Mouse (Mus musculus): ENCODE data around the gene Selenof. TPM values are rescaled to one million over a fixed set of nuclear protein-coding genes. Genes with fewer than 3 reads are reported as not detected.

The Selenof gene
- polyA plus RNA-seq, 1 experiment from 2014 or later, result 619 TPM

DNA sequence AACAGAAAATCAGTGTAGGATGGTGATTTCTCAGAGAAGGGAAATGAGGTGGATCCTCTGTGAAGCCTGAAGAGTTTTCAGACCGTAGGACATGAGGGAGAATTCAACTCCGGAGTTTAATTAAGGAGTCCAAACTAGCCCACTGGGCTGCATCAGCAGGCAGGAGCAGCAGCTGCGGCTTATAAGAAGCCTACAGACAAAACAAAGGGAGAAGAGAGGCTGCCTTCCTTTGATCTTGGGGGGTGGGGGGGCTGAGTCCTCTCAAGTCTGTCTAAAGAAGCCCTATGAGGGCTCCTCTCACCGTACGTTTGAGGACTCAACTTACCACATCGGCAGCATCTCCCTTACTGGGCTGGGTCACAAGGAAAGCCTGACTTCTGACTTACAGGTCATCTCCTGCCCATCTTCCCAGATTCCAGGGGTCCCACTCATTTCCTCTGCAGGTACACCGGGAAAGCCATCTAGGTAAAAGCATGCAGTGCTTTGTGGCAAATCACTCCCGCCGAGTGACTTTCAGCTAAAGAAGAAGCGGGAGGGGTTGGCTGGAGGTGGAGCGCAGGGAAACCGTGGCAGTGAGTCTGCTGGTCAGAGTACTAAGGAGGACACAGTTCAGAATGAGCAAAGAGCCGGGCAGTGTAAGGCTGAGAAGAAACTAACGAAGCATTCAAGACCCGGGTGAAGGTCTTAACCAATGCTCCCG lies 13.3 kb upstream of the Selenof start:
- Histone ChIP-seq H3K4me3 (ENCODE audit: low read length) (peak overlapping the region; percentile 4; the same call in 1 of the 2 replicates), H3K9ac (ENCODE audit: low read depth, low read length) (0 out of 2 replicates have a peak overlapping the region, but pooled peaks have one; percentile 25)

DNA sequence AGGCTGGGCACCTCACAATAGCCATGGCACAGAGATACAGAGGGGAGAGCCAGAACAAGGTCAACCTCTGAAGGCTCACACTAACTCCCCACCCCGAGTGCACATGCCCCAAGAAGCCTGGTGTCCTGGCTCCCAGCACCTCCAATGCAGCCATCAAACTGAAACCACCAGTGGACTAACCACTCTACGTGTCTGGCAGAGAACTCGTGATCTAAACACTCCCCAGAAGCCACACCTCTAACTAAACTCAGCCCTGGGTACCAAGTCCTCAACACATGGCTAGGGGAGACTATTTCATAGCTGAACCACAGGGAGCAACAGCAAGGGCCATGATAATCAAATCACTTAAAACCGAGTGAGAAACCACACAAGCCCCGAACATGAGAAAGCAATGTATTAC lies 11.8 kb upstream of the Selenof start:
- Histone ChIP-seq H3K4me3 (ENCODE audit: low read length) (no peak overlapping the region), H3K4me2 (ENCODE audit: low read length) (no peak overlapping the region), H3K27ac (ENCODE audit: low read depth, low read length) (no peak overlapping the region), H3K4me1 (ENCODE audit: control insufficient read depth, insufficient read depth, low read depth, low read length) (peaks cover 13% of the 10 kb centered on the region), H3K9ac (ENCODE audit: low read depth, low read length) (no peak overlapping the region), H3K9me3 (ENCODE audit: control insufficient read depth, low read length) (no peaks in the 10 kb centered on the region), H3K36me3 (ENCODE audit: control insufficient read depth, insufficient read depth, low read length) (no peaks in the 10 kb centered on the region), H3K27me3 (replicated peaks; ENCODE audit: control insufficient read depth, insufficient read depth, low read length) (no peaks in the 10 kb centered on the region)
- 52% methylated on average over 5 of the region's 5 CpGs for WGBS
- 0 out of 2 replicates have a peak, but pooled peaks have one; percentile 16 for ATAC-seq

More for the DNA sequence above, 13.3 kb upstream of the Selenof start:
- WGBS, result 5% methylated on average over 16 of the region's 16 CpGs
- Histone ChIP-seq H3K27me3 (replicated peaks; ENCODE audit: control insufficient read depth, insufficient read depth, low read length) (no peaks in the 10 kb centered on the region), H3K4me2 (ENCODE audit: low read length) (peak overlapping the region; percentile 45), H3K4me1 (ENCODE audit: control insufficient read depth, insufficient read depth, low read depth, low read length) (peaks cover 13% of the 10 kb centered on the region), H3K9me3 (ENCODE audit: control insufficient read depth, low read length) (no peaks in the 10 kb centered on the region), H3K36me3 (ENCODE audit: control insufficient read depth, insufficient read depth, low read length) (no peaks in the 10 kb centered on the region), H3K27ac (ENCODE audit: low read depth, low read length) (no peak overlapping the region)
- ATAC-seq, result peak; percentile 54; the same call in 1 of the 2 replicates

DNA sequence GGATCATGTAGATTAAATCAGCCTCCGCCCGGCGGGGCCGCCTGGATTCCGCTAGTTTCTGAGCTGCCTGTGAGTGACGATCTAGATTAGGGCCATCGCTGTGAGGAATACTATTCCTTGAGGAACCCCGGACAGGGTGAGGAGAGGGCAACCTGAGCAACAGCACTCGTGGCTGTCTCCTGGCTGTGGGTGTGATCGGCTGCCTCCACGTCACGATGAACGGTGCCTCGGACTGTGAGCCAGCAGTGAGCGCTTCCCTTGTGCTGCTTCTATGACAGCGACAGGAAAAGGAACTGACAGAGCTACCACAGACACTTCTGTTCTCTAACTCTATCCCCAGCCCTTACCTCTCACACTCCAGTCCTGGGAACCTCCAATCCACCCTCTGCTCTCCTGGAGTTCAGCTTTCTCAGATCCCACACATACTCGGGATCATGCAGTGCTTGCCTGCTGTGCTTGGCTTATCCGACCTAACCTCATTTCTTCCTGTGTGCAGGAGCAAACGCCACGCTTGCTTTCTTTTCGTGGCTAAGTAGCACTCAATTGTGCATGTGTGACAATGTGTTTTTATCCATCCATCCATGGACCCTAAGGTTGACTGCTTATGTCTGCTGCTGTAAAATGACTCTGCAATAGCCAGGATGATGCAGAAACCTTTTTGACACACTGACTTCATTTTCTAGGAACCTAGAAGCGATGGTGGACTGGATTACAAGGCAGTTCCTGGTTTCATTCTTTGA lies 8.4 kb upstream of the Selenof start:
- no peaks in the 10 kb centered on the region for H3K36me3 ChIP-seq (ENCODE audit: control insufficient read depth, insufficient read depth, low read length)
- 67% methylated on average over 22 of the region's 22 CpGs for WGBS
- H3K27ac ChIP-seq (ENCODE audit: low read depth, low read length), result peak overlapping the region; percentile 40; the same call in 1 of the 2 replicates
- H3K4me2 ChIP-seq (ENCODE audit: low read length), result no peak overlapping the region
- peaks cover 9% of the 10 kb centered on the region for H3K4me1 ChIP-seq (ENCODE audit: control insufficient read depth, insufficient read depth, low read depth, low read length)
- ATAC-seq, result no peak
- no peaks in the 10 kb centered on the region for H3K9me3 ChIP-seq (ENCODE audit: control insufficient read depth, low read length)
- H3K4me3 ChIP-seq (ENCODE audit: low read length), result no peak overlapping the region
- H3K27me3 ChIP-seq (replicated peaks; ENCODE audit: control insufficient read depth, insufficient read depth, low read length), result no peaks in the 10 kb centered on the region
- no peak overlapping the region for H3K9ac ChIP-seq (ENCODE audit: low read depth, low read length)

DNA sequence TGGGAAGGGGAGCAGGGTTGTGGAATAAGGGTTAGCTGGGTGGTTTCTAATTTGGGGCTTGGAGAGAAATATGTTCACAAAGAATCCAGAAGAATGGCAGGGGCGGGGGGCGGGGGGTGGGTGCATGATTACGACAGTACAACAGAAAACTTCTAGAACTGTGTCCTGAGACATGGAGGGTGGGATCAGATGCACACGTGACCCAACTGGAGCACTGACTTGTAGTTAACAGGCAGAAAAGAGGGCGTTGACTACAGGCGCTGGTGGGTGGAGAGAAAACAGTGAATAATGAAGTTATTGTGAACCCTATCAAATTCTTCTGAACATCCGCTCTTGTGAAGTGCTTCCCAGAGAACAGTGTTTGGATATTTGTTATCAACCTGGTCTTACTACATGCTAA lies 6.2 kb upstream of the Selenof start:
- Histone ChIP-seq H3K4me1 (ENCODE audit: control insufficient read depth, insufficient read depth, low read depth, low read length) (peaks cover 12% of the 10 kb centered on the region), H3K9me3 (ENCODE audit: control insufficient read depth, low read length) (no peaks in the 10 kb centered on the region), H3K4me2 (ENCODE audit: low read length) (no peak overlapping the region), H3K36me3 (ENCODE audit: control insufficient read depth, insufficient read depth, low read length) (no peaks in the 10 kb centered on the region), H3K9ac (ENCODE audit: low read depth, low read length) (no peak overlapping the region), H3K27ac (ENCODE audit: low read depth, low read length) (no peak overlapping the region), H3K4me3 (ENCODE audit: low read length) (no peak overlapping the region), H3K27me3 (replicated peaks; ENCODE audit: control insufficient read depth, insufficient read depth, low read length) (no peaks in the 10 kb centered on the region)
- 85% methylated on average over 7 of the region's 7 CpGs for WGBS
- no peak for ATAC-seq

DNA sequence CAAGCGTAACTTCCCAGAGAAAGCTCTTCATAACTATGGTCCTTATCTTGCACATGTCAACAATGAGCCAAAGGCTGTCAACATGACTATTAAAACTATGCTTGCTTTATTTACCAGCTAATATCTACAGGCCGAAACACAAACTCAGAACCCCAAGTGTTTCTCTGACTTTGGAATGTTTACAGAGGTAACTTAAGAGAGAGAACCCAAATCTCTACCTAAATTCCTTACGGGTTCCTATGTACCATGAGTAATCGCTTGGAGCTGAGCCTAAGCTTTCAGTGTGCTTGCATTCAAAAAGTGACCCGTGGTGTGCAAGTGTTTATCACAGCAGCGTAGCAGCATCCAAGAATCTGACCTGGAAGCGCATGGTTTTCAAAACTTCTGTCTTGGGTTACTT lies 4.9 kb upstream of the Selenof start:
- no peaks in the 10 kb centered on the region for H3K36me3 ChIP-seq (ENCODE audit: control insufficient read depth, insufficient read depth, low read length)
- H3K4me1 ChIP-seq (ENCODE audit: control insufficient read depth, insufficient read depth, low read depth, low read length), result peaks cover 12% of the 10 kb centered on the region
- no peak overlapping the region for H3K4me2 ChIP-seq (ENCODE audit: low read length)
- no peak overlapping the region for H3K27ac ChIP-seq (ENCODE audit: low read depth, low read length)
- no peak overlapping the region for H3K9ac ChIP-seq (ENCODE audit: low read depth, low read length)
- H3K4me3 ChIP-seq (ENCODE audit: low read length), result no peak overlapping the region
- ATAC-seq, result no peak
- H3K27me3 ChIP-seq (replicated peaks; ENCODE audit: control insufficient read depth, insufficient read depth, low read length), result no peaks in the 10 kb centered on the region
- H3K9me3 ChIP-seq (ENCODE audit: control insufficient read depth, low read length), result no peaks in the 10 kb centered on the region
- 86% methylated on average over 7 of the region's 7 CpGs for WGBS

DNA sequence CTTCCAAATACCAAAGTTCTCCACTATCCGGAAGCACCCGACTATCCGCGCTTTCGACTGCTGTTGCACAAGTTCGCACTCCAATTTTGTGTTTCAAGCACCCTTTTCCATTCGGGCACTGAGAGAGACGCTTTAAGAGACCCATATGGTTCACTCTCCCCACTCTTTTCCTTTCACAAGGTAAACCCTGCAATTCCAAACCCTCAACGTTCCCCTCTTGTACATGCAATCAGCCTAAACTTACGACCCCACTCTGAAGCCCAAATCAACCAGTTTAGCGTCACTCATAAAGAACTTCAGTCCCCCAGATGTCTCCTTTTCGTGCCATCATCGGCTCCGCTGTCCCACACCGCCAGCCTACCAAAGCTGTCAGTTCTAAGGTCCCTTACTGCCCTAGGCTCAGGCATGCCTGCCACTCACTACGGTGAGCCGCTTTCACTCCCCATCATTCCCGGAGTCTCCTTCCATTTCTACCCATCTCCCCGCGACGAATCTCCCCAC lies 1.2 kb upstream of the Selenof start:
- Histone ChIP-seq H3K4me3 (ENCODE audit: low read length) (peak overlapping the region; percentile 68), H3K36me3 (ENCODE audit: control insufficient read depth, insufficient read depth, low read length) (0 out of 2 replicates have a peak, but pooled peaks cover 2% of the 10 kb centered on the region), H3K27ac (ENCODE audit: low read depth, low read length) (peak overlapping the region; percentile 95), H3K4me1 (ENCODE audit: control insufficient read depth, insufficient read depth, low read depth, low read length) (peaks cover 27% of the 10 kb centered on the region), H3K9ac (ENCODE audit: low read depth, low read length) (peak overlapping the region; percentile 83), H3K27me3 (replicated peaks; ENCODE audit: control insufficient read depth, insufficient read depth, low read length) (no peaks in the 10 kb centered on the region), H3K4me2 (ENCODE audit: low read length) (peak overlapping the region; percentile 86), H3K9me3 (ENCODE audit: control insufficient read depth, low read length) (no peaks in the 10 kb centered on the region)
- under 1% methylated on average over 21 of the region's 21 CpGs for WGBS
- no peak for ATAC-seq

DNA sequence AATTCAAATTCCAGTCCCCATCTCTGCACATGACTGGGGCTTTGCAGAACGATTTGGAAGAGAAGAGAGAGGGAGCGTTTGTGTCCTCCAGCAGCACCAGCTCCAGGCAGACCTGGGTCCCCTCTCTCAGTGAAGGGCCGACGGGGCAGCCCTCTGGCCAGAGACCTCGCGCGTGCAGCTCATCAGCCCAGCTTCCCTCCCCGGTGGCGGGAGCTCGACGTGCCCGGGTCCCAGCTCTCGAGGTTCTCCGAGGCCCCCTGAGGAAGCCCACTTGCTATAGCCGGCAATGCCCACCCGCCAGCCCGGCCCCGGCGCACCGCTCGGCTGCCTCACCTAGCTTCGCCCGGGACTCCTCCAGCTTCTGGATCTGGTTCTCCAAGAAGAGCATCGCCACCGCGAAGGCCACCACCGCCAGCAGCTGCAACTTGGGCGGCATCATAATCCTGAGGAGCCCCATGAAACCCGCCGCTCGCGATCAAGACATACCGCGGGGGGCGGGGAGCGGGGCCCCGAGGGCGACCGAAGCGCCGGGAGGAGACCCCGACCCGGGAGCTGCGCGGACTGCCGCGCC lies 618 bp upstream of the Selenof start:
- H3K36me3 ChIP-seq (ENCODE audit: control insufficient read depth, insufficient read depth, low read length), result 0 out of 2 replicates have a peak, but pooled peaks cover 2% of the 10 kb centered on the region
- peak overlapping the region; percentile 86 for H3K4me2 ChIP-seq (ENCODE audit: low read length)
- H3K9me3 ChIP-seq (ENCODE audit: control insufficient read depth, low read length), result no peaks in the 10 kb centered on the region
- peak overlapping the region; percentile 95 for H3K27ac ChIP-seq (ENCODE audit: low read depth, low read length)
- peak overlapping the region; percentile 68 for H3K4me3 ChIP-seq (ENCODE audit: low read length)
- H3K4me1 ChIP-seq (ENCODE audit: control insufficient read depth, insufficient read depth, low read depth, low read length), result peaks cover 27% of the 10 kb centered on the region
- H3K9ac ChIP-seq (ENCODE audit: low read depth, low read length), result peak overlapping the region; percentile 83
- WGBS, result 1% methylated on average over 28 of the region's 47 CpGs
- ATAC-seq, result peak; percentile 16
- H3K27me3 ChIP-seq (replicated peaks; ENCODE audit: control insufficient read depth, insufficient read depth, low read length), result no peaks in the 10 kb centered on the region

DNA sequence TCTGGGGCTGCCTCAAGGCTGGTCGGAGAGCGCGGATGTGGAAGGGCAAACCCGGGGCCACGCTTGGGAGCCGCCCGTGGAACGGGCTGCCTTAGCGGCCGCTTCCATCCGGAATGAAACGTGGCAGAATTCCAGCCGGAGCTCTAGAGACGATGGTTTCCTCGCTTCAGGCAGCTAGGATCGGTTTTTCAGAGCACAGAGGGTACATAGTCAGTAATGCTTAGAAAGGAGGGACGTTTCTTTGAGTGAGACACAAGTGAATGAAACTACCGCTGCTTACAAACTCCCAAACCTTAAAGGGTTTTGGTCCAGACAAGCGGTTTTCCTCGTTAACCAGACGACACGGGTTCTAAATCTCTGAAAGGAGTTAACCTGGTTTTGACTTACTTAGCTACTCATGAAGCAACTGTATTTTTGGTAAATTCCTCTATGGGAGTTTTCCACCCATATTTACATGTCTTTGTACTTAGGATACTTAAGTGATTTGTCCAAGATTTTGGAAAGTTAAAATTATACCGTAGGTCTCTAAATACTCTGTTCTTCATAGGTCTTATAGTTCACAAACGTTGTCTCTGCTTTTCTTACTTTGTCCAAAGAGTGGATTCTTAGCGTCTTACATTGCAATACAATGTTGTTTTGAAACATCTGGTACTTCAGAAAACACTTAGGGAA lies 848 bp downstream of the Selenof start:
- no peak for ATAC-seq
- Histone ChIP-seq H3K4me1 (ENCODE audit: control insufficient read depth, insufficient read depth, low read depth, low read length) (peaks cover 27% of the 10 kb centered on the region), H3K27ac (ENCODE audit: low read depth, low read length) (peak overlapping the region; percentile 93), H3K9me3 (ENCODE audit: control insufficient read depth, low read length) (no peaks in the 10 kb centered on the region), H3K4me3 (ENCODE audit: low read length) (peak overlapping the region; percentile 68), H3K27me3 (replicated peaks; ENCODE audit: control insufficient read depth, insufficient read depth, low read length) (no peaks in the 10 kb centered on the region), H3K9ac (ENCODE audit: low read depth, low read length) (peak overlapping the region; percentile 78), H3K4me2 (ENCODE audit: low read length) (peak overlapping the region; percentile 62), H3K36me3 (ENCODE audit: control insufficient read depth, insufficient read depth, low read length) (peaks cover 2% of the 10 kb centered on the region; the same call in 1 of the 2 replicates)
- 2% methylated on average over 22 of the region's 25 CpGs for WGBS
